Mouse (Mus musculus): Measurements from ENCODE around the gene Yif1a. TPM values are rescaled to one million over a fixed set of nuclear protein-coding genes. Genes with fewer than 3 reads are reported as not detected.
"Not testable (repeated sequence)": the region's sequence is repeated elsewhere in the genome, so short reads cannot be mapped to it uniquely, and the experiment has no call there.

The Yif1a gene
- total and polyA plus RNA-seq, 2 experiments from 2014 or later = 38.8 to 40.4 TPM

- Histone ChIP-seq H3K4me1 (ENCODE audit: insufficient read depth, low read length) (peaks cover 10% of the 10 kb centered on the region), H3K27me3 (ENCODE audit: insufficient read depth, low read length) (peaks cover 16% of the 10 kb centered on the region), H3K36me3 (ENCODE audit: insufficient read depth, low read length) (peaks cover 20% of the 10 kb centered on the region)
- H3K9ac ChIP-seq (replicated peaks; ENCODE audit: low read length, poor library complexity, severe bottlenecking); DNase-seq (ENCODE audit: low spot score); H3K4me2 ChIP-seq (ENCODE audit: low read depth, low read length, poor library complexity, severe bottlenecking); ATAC-seq (ENCODE audit: low FRiP score); H3K9me3 ChIP-seq (ENCODE audit: low read length); H3K4me3 ChIP-seq (ENCODE audit: low read depth, low read length); H3K27ac ChIP-seq (ENCODE audit: low read depth, low read length): not testable (repeated sequence)
- 58% methylated on average over 4 of the region's 4 CpGs for WGBS
- TF ChIP-seq CTCF (IDR thresholded peaks at IDR 0.05) = peak; percentile 67
These were observed 1.8 kb upstream of the Yif1a start for GRCm38 (mm10) chr19:5086533-5086932.

GRCm38 (mm10) chr19:5089324-5089723 lies 986 bp downstream of the Yif1a start:
- Histone ChIP-seq H3K27me3 (ENCODE audit: insufficient read depth, low read length) (no peaks in the 10 kb centered on the region), H3K27ac (ENCODE audit: low read depth, low read length) (no peak overlapping the region), H3K4me3 (ENCODE audit: low read depth, low read length) (peak overlapping the region; percentile 65), H3K9ac (replicated peaks; ENCODE audit: low read length, poor library complexity, severe bottlenecking) (peak overlapping the region; percentile 66), H3K36me3 (ENCODE audit: insufficient read depth, low read length) (peaks cover 32% of the 10 kb centered on the region), H3K4me2 (ENCODE audit: low read depth, low read length, poor library complexity, severe bottlenecking) (peak overlapping the region; percentile 84), H3K9me3 (ENCODE audit: low read length) (no peaks in the 10 kb centered on the region), H3K4me1 (ENCODE audit: insufficient read depth, low read length) (peaks cover 17% of the 10 kb centered on the region)
- DNase-seq (ENCODE audit: low spot score) = no peak
- no peak for ATAC-seq (ENCODE audit: low FRiP score)
- WGBS = 88% methylated on average over 4 of the region's 4 CpGs
- no peak for TF ChIP-seq CTCF (IDR thresholded peaks at IDR 0.05)

GRCm38 (mm10) chr19:5092083-5092482 lies 3.7 kb downstream of the Yif1a start:
- Histone ChIP-seq H3K9ac (replicated peaks; ENCODE audit: low read length, poor library complexity, severe bottlenecking) (no peak overlapping the region), H3K36me3 (ENCODE audit: insufficient read depth, low read length) (peaks cover 32% of the 10 kb centered on the region), H3K27ac (ENCODE audit: low read depth, low read length) (no peak overlapping the region), H3K9me3 (ENCODE audit: low read length) (no peaks in the 10 kb centered on the region), H3K4me2 (ENCODE audit: low read depth, low read length, poor library complexity, severe bottlenecking) (no peak overlapping the region), H3K4me1 (ENCODE audit: insufficient read depth, low read length) (peaks cover 37% of the 10 kb centered on the region), H3K27me3 (ENCODE audit: insufficient read depth, low read length) (no peaks in the 10 kb centered on the region), H3K4me3 (ENCODE audit: low read depth, low read length) (no peak overlapping the region)
- WGBS = 85% methylated on average over 10 of the region's 10 CpGs
- TF ChIP-seq CTCF (IDR thresholded peaks at IDR 0.05) = no peak
- ATAC-seq (ENCODE audit: low FRiP score) = no peak
- DNase-seq (ENCODE audit: low spot score) = no peak

- Histone ChIP-seq H3K27ac (ENCODE audit: low read depth, low read length) (peak overlapping the region; percentile 97), H3K27me3 (ENCODE audit: insufficient read depth, low read length) (no peaks in the 10 kb centered on the region), H3K4me3 (ENCODE audit: low read depth, low read length) (peak overlapping the region; percentile 88; the same call in 1 of the 2 replicates), H3K9me3 (ENCODE audit: low read length) (no peaks in the 10 kb centered on the region), H3K9ac (replicated peaks; ENCODE audit: low read length, poor library complexity, severe bottlenecking) (peak overlapping the region; percentile 98; the same call in 1 of the 2 replicates), H3K4me2 (ENCODE audit: low read depth, low read length, poor library complexity, severe bottlenecking) (peak overlapping the region; percentile 72), H3K36me3 (ENCODE audit: insufficient read depth, low read length) (peaks cover 32% of the 10 kb centered on the region), H3K4me1 (ENCODE audit: insufficient read depth, low read length) (peaks cover 33% of the 10 kb centered on the region)
- 72% methylated on average over 12 of the region's 12 CpGs for WGBS
- ATAC-seq (ENCODE audit: low FRiP score) (no peak), DNase-seq (ENCODE audit: low spot score) (no peak)
- TF ChIP-seq CTCF (IDR thresholded peaks at IDR 0.05) = no peak
These were observed 5.3 kb downstream of the Yif1a start for GRCm38 (mm10) chr19:5093481-5094242.

DNA sequence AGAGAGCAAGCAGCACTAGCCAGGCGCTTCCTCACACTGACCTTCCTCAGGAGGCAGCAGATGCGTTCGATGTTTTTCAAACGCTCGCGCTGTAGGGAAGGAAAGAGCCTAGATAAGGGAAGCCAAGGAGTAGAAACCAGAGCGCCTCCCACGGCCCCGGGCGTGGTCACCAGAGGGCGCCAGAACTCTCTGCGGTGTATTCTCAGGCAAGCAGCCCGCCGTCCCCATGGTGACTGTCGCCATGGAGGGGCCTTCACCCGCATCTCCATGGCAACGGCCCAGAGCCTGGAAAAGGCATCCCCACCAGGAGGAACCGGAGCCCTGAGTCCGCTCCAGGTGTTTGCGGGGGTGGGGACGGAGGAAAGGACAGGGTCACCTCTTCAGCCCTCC lies 5.9 kb downstream of the Yif1a start:
- ATAC-seq (ENCODE audit: low FRiP score) = peak; percentile 58
- WGBS = 2% methylated on average over 20 of the region's 21 CpGs
- no peaks in the 10 kb centered on the region for H3K27me3 ChIP-seq (ENCODE audit: insufficient read depth, low read length)
- peak; percentile 97 for DNase-seq (ENCODE audit: low spot score)
- peak overlapping the region; percentile 98 for H3K9ac ChIP-seq (replicated peaks; ENCODE audit: low read length, poor library complexity, severe bottlenecking)
- H3K4me3 ChIP-seq (ENCODE audit: low read depth, low read length) = peak overlapping the region; percentile 88
- no peaks in the 10 kb centered on the region for H3K9me3 ChIP-seq (ENCODE audit: low read length)
- H3K36me3 ChIP-seq (ENCODE audit: insufficient read depth, low read length) = peaks cover 32% of the 10 kb centered on the region
- peak overlapping the region; percentile 72 for H3K4me2 ChIP-seq (ENCODE audit: low read depth, low read length, poor library complexity, severe bottlenecking)
- peaks cover 36% of the 10 kb centered on the region for H3K4me1 ChIP-seq (ENCODE audit: insufficient read depth, low read length)
- H3K27ac ChIP-seq (ENCODE audit: low read depth, low read length) = peak overlapping the region; percentile 97
- peak; percentile 91 for TF ChIP-seq CTCF (IDR thresholded peaks at IDR 0.05)

- peak overlapping the region; percentile 88 for H3K4me3 ChIP-seq (ENCODE audit: low read depth, low read length)
- no peak for ATAC-seq (ENCODE audit: low FRiP score)
- H3K9me3 ChIP-seq (ENCODE audit: low read length) = no peaks in the 10 kb centered on the region
- H3K27ac ChIP-seq (ENCODE audit: low read depth, low read length) = peak overlapping the region; percentile 97
- WGBS = 20% methylated on average over 11 of the region's 11 CpGs
- H3K27me3 ChIP-seq (ENCODE audit: insufficient read depth, low read length) = no peaks in the 10 kb centered on the region
- peak overlapping the region; percentile 72 for H3K4me2 ChIP-seq (ENCODE audit: low read depth, low read length, poor library complexity, severe bottlenecking)
- H3K36me3 ChIP-seq (ENCODE audit: insufficient read depth, low read length) = peaks cover 38% of the 10 kb centered on the region
- TF ChIP-seq CTCF (IDR thresholded peaks at IDR 0.05) = no peak
- H3K9ac ChIP-seq (replicated peaks; ENCODE audit: low read length, poor library complexity, severe bottlenecking) = peak overlapping the region; percentile 98
- peaks cover 34% of the 10 kb centered on the region for H3K4me1 ChIP-seq (ENCODE audit: insufficient read depth, low read length)
- no peak for DNase-seq (ENCODE audit: low spot score)
These were observed 6.5 kb downstream of the Yif1a start for GRCm38 (mm10) chr19:5094746-5095417.
